Mouse (Mus musculus) erythroblast, embryonic 14.5 days (primary cell): ENCODE measurements around the gene Ankk1. TPM values are rescaled to one million over a fixed set of nuclear protein-coding genes. Genes with fewer than 3 reads are reported as not detected.

Source experiments
- H3K27me3 ChIP-seq: 2 replicates; pipeline ENCODE4 v1.6.1; 2012; ENCODE audit warnings: inconsistent platforms; ENCODE audit not compliant: control insufficient read depth
- H3K36me3 ChIP-seq: 2 replicates; pipeline ENCODE4 v1.6.1; 2012; ENCODE audit warnings: mild to moderate bottlenecking, inconsistent platforms; ENCODE audit not compliant: control insufficient read depth
- H3K4me1 ChIP-seq: 2 replicates; pipeline ENCODE4 v1.6.1; 2012; ENCODE audit warnings: inconsistent platforms; ENCODE audit not compliant: control insufficient read depth
- H3K4me3 ChIP-seq: replicated peaks from 2 replicates; pipeline ENCODE3; 2012; ENCODE audit warnings: moderate library complexity, mild to moderate bottlenecking, inconsistent platforms
- H3K9me3 ChIP-seq: 2 replicates; pipeline ENCODE4 v1.6.1; 2012; ENCODE audit warnings: low read length, inconsistent platforms, mixed read lengths; ENCODE audit not compliant: control insufficient read depth
- GATA1 ChIP-seq: IDR thresholded peaks from 2 replicates; pipeline ENCODE4 v1.6.1; 2012; ENCODE audit warnings: low read length, inconsistent platforms, mixed read lengths
- TAL1 ChIP-seq: IDR thresholded peaks from 3 replicates; pipeline ENCODE4 v1.6.1; 2012; ENCODE audit warnings: low read length, inconsistent platforms, mixed read lengths
- polyA plus RNA-seq: library from polyadenylated mRNA; stranded (reverse); fragments of >175 nt; gene quantifications from 2 replicates; pipeline ENCODE4 v1.2.3, GENCODE M21; 2012

The Ankk1 gene
- polyA plus RNA-seq, 1 experiment: not detected

DNA sequence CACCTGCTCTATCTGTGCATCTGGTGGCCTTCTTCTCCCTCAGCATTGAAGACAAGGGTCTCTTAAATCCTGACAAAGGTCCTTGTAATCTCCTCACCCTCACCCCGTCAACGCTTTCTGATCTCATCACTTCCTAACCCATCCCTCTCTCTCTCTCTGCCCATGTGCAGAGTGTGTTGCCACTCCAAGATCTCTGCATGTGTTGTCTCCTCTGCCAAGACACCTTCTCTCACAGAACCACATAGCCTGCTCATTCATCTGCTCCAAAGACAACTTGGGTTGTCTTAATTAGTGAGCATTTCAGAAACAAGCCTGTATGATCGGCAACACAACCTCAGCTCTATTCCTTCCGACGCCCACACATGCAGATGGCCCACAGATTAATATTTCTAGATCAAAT is 3.0 kb downstream of the Ankk1 start:
- Histone ChIP-seq H3K4me1 (no peaks in the 10 kb centered on the region), H3K4me3 (no peak overlapping the region), H3K36me3 (no peaks in the 10 kb centered on the region), H3K9me3 (no peaks in the 10 kb centered on the region), H3K27me3 (no peaks in the 10 kb centered on the region)
- no peak for TF ChIP-seq TAL1
- TF ChIP-seq GATA1: no peak

GRCm38 (mm10) chr9:49410621-49411020 is 16.2 kb downstream of the Ankk1 start:
- no peaks in the 10 kb centered on the region for H3K27me3 ChIP-seq
- H3K4me1 ChIP-seq: no peaks in the 10 kb centered on the region
- no peak overlapping the region for H3K4me3 ChIP-seq
- TF ChIP-seq GATA1 (no peak), TAL1 (no peak)
- no peaks in the 10 kb centered on the region for H3K36me3 ChIP-seq
- H3K9me3 ChIP-seq: no peaks in the 10 kb centered on the region

- Histone ChIP-seq H3K4me3 (no peak overlapping the region), H3K4me1 (no peaks in the 10 kb centered on the region), H3K36me3 (no peaks in the 10 kb centered on the region), H3K27me3 (no peaks in the 10 kb centered on the region), H3K9me3 (no peaks in the 10 kb centered on the region; the same call in 1 of the 2 replicates)
- TF ChIP-seq TAL1 (no peak), GATA1 (no peak)
These were observed 19.8 kb downstream of the Ankk1 start for GRCm38 (mm10) chr9:49407028-49407427.

DNA sequence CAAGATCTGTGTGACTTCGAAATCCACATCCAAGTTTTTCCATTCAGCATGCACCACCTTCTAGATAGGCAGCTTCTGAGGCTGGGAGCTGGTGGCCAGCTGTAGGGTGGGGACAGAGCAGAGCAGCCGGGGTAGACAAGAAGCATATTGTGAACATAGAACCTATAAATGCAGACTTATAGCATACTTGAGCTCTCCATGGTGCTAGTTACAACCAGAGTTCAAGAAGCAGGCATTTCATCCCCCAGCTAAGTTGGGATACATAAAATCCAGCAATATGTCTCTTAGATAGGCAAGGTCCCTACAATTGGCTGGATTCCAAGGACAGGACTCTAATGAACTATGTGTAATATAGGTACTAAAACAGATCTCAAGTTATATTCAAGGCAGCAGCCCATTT is 23.1 kb downstream of the Ankk1 start:
- Histone ChIP-seq H3K4me1 (no peaks in the 10 kb centered on the region), H3K36me3 (no peaks in the 10 kb centered on the region), H3K4me3 (no peak overlapping the region), H3K9me3 (peaks cover 3% of the 10 kb centered on the region; the same call in 1 of the 2 replicates), H3K27me3 (no peaks in the 10 kb centered on the region)
- no peak for TF ChIP-seq GATA1
- no peak for TF ChIP-seq TAL1

DNA sequence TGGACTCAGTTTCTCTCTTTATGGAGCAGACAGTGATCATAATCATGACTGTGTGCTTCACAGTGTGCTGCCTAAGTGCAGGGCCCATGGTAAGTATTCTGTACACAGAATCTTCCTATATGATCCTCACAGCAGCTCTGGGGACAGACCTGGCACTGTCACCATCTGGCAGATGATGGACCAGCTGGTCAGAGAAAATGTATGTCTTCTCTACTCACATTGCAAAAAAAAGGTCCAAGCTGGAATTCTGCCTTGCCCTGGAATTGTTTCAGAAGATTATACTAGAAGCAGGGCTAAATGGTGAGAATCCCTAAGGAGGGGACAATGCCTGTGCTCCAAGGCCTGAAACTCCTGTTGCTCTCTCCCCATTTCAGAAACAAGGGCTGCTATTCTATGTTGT is 30.8 kb downstream of the Ankk1 start:
- Histone ChIP-seq H3K4me1 (no peaks in the 10 kb centered on the region), H3K27me3 (no peaks in the 10 kb centered on the region), H3K9me3 (0 out of 2 replicates have a peak, but pooled peaks cover 3% of the 10 kb centered on the region), H3K4me3 (no peak overlapping the region), H3K36me3 (no peaks in the 10 kb centered on the region)
- no peak for TF ChIP-seq GATA1
- TF ChIP-seq TAL1: no peak

GRCm38 (mm10) chr9:49392242-49392641 is 34.6 kb downstream of the Ankk1 start:
- TF ChIP-seq GATA1 (no peak), TAL1 (no peak)
- no peaks in the 10 kb centered on the region for H3K27me3 ChIP-seq
- H3K4me1 ChIP-seq: no peaks in the 10 kb centered on the region
- no peaks in the 10 kb centered on the region for H3K36me3 ChIP-seq
- H3K4me3 ChIP-seq: no peak overlapping the region
- H3K9me3 ChIP-seq: no peaks in the 10 kb centered on the region

GRCm38 (mm10) chr9:49386119-49386518 is 40.7 kb downstream of the Ankk1 start:
- no peak for TF ChIP-seq GATA1
- TF ChIP-seq TAL1: no peak
- H3K4me3 ChIP-seq: no peak overlapping the region
- no peaks in the 10 kb centered on the region for H3K36me3 ChIP-seq
- no peaks in the 10 kb centered on the region for H3K4me1 ChIP-seq
- H3K27me3 ChIP-seq: no peaks in the 10 kb centered on the region
- H3K9me3 ChIP-seq: no peaks in the 10 kb centered on the region

- TF ChIP-seq TAL1: no peak
- no peak for TF ChIP-seq GATA1
- Histone ChIP-seq H3K36me3 (no peaks in the 10 kb centered on the region), H3K4me3 (no peak overlapping the region), H3K4me1 (no peaks in the 10 kb centered on the region), H3K9me3 (no peaks in the 10 kb centered on the region), H3K27me3 (no peaks in the 10 kb centered on the region)
These were observed 41.5 kb downstream of the Ankk1 start for GRCm38 (mm10) chr9:49385301-49385700.

GRCm38 (mm10) chr9:49384855-49385254 is 42.0 kb downstream of the Ankk1 start:
- no peaks in the 10 kb centered on the region for H3K4me1 ChIP-seq
- TF ChIP-seq GATA1: no peak
- H3K27me3 ChIP-seq: no peaks in the 10 kb centered on the region
- H3K4me3 ChIP-seq: no peak overlapping the region
- H3K9me3 ChIP-seq: no peaks in the 10 kb centered on the region
- H3K36me3 ChIP-seq: no peaks in the 10 kb centered on the region

DNA sequence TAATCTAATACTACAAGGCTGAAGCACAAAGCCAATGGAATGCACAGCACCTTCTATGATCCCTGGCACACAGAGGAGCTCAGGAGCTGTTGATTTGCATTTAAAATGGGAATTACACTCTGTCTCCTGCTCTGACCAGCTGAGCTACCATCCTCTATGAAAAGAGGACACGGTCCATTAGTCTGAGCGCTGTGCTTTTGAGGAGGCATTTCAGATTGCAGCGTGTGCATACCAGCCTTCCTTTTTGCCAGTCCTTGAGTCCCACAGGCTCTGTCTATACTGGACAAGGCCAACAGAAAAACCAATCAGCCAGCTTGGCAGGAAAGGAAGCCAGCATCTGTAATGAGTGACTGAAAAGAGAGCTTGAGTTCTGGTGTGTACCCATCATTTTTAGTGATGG is 42.8 kb downstream of the Ankk1 start:
- H3K4me1 ChIP-seq: no peaks in the 10 kb centered on the region
- no peak overlapping the region for H3K4me3 ChIP-seq
- TF ChIP-seq TAL1: no peak
- TF ChIP-seq GATA1: no peak

More for the DNA sequence above, 42.8 kb downstream of the Ankk1 start:
- Histone ChIP-seq H3K27me3 (no peaks in the 10 kb centered on the region), H3K9me3 (no peaks in the 10 kb centered on the region), H3K36me3 (no peaks in the 10 kb centered on the region)
